Comparison of ENCODE assay signal across 13 mouse cellular contexts in the genomic region with DNA sequence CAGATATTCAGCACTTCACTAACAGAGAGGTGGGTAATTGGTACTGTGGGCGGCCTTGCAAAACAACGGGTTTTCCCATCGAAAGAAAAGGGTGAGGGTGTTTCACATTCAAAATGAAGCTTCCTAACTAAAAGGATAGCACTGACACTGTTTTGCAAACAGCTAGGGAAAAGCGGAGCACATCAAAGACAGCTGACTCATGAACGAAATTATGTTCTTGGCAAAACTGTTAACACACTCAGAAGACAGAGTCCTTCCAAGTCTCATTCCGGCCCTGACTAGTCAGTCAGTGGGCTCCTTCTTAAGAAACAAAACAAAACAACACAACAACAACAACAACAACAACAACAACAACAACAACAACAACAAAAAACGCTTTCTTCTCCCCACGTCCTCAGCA. TPM values are rescaled to one million over a fixed set of nuclear protein-coding genes. Genes with fewer than 3 reads are reported as not detected.
DNase-seq lines count a peak whose midpoint lies in the region; ATAC-seq and TF ChIP-seq lines count a peak whose summit lies in the region.
"Had no signal": no experiment of that assay in that cellular context is flagged by ENCODE, and none has a peak within 500 bp of the region (broad histone marks: within the 10 kb centered on the region; RNA-seq: fewer than 3 reads in every experiment).

No protein-coding gene starts in this region.

- peak; percentile 61; the same call in 1 of the 2 replicates for ATAC-seq in lung, postnatal 0 days
- no peak for ATAC-seq in monocyte, adult 5-6 weeks (replicated peaks; ENCODE audit: insufficient number of reproducible peaks, low FRiP score, low TSS enrichment, poor library complexity, severe bottlenecking)
- ATAC-seq: intestine, embryonic 16.5 days; liver, postnatal 0 days had no signal

- H3K4me2 ChIP-seq in lung, postnatal 0 days (replicated peaks; ENCODE audit: low read depth, low read length) = no peak overlapping the region
- H3K4me2 ChIP-seq: limb, embryonic 12.5 days had no signal

- peaks cover 4% of the 10 kb centered on the region; the same call in 1 of the 2 replicates for H3K4me1 ChIP-seq in lung, postnatal 0 days (ENCODE audit: insufficient read depth, low read depth, low read length)
- H3K4me1 ChIP-seq in lung, adult 2 months (ENCODE audit: control insufficient read depth, insufficient read depth, low read length) = no peaks in the 10 kb centered on the region

- H3K27ac ChIP-seq in lung, postnatal 0 days (ENCODE audit: low read length) = no peak overlapping the region
- H3K27ac ChIP-seq: limb, embryonic 12.5 days had no signal

- no peaks in the 10 kb centered on the region for H3K36me3 ChIP-seq in lung, postnatal 0 days (ENCODE audit: insufficient read depth, low read length)
- H3K36me3 ChIP-seq: limb, embryonic 12.5 days had no signal

- 50% methylated on average over 8 of the region's 8 CpGs for WGBS in lung, postnatal 0 days
- WGBS in lung, adult 2 months = 53% methylated on average over 8 of the region's 8 CpGs

- TF ChIP-seq EP300 in lung, postnatal 0 days (IDR thresholded peaks at IDR 0.05) = no peak

- H3K27me3 ChIP-seq in lung, postnatal 0 days (replicated peaks; ENCODE audit: insufficient read depth, low read length) = no peaks in the 10 kb centered on the region
- H3K27me3 ChIP-seq: limb, embryonic 12.5 days had no signal

- no peak for TF ChIP-seq CTCF in lung, postnatal 0 days (IDR thresholded peaks at IDR 0.05)
- no peak for TF ChIP-seq CTCF in lung, adult 2 months (IDR thresholded peaks at IDR 0.05; ENCODE audit: insufficient read depth, low read length)

- no peak overlapping the region for H3K9ac ChIP-seq in lung, postnatal 0 days (replicated peaks; ENCODE audit: low read depth)
- H3K9ac ChIP-seq: limb, embryonic 12.5 days; liver, postnatal 0 days had no signal

- TF ChIP-seq POLR2A in lung, adult 2 months (IDR thresholded peaks at IDR 0.05; ENCODE audit: borderline replicate concordance, extremely low read depth, low read depth, low read length) = no peak

- peak; percentile 49 for DNase-seq in adrenal gland, adult 2 months
- DNase-seq in adrenal gland, postnatal 25 days = no peak
- peak; percentile 42 to 55 for DNase-seq in heart, adult 9 months (ENCODE audit: low spot score in 2 of 2)
- no peak for DNase-seq in heart, postnatal 4 days
- peak; percentile 85 for DNase-seq in lung, postnatal 0 days (ENCODE audit: low spot score)
- no peak for DNase-seq in lung, adult 2 months
- DNase-seq in testis, postnatal 14 days (ENCODE audit: low spot score) = no peak
- DNase-seq: cerebellum, adult 18-20 months; liver, postnatal 0 days; right cerebral cortex, postnatal 25 days had no signal

- no peaks in the 10 kb centered on the region for H3K9me3 ChIP-seq in lung, postnatal 0 days (ENCODE audit: low read length)
- H3K9me3 ChIP-seq: limb, embryonic 12.5 days had no signal

- H3K4me3 ChIP-seq in lung, postnatal 0 days (ENCODE audit: low read depth, low read length) = no peak overlapping the region
- H3K4me3 ChIP-seq in lung, adult 2 months (replicated peaks; ENCODE audit: extremely low read depth, low read depth, low read length) = no peak overlapping the region
- H3K4me3 ChIP-seq: limb, embryonic 12.5 days had no signal

RNA-seq across cellular contexts. Expression of a gene that starts 10.1 kb away (rescaled TPM):
- total RNA-seq in adrenal gland, adult 2 months (2021) = 1 to 10 TPM; 4.7 to 7.0 TPM
- 10.0 and 11.8 TPM in 2 replicates for polyA plus RNA-seq in adrenal gland, adult 2 months (2012; rRNA removed)
- 6.7 and 7.8 TPM in 2 replicates for total RNA-seq in adrenal gland, postnatal 25 days (2021)
- total RNA-seq in heart, postnatal 4 days (2021) = 10 to 100 TPM; 13.2 to 14.6 TPM
- 5.3 and 5.5 TPM in 2 replicates for polyA plus RNA-seq in lung, postnatal 0 days (2015; fragmentation: Nextera tagmentation; extraction: Ambion mirVana)
- 4.0 and 4.3 TPM in 2 replicates for polyA plus RNA-seq in lung, adult 2 months (2012; rRNA removed)
- total RNA-seq in monocyte, adult 5-6 weeks (2017) = not detected in 3 replicates

Comparison
In these comparisons a context has a peak if more than half of its experiments do, and no peak if none do; other contexts are left out.
1. DNase-seq: peak in adrenal gland, adult 2 months (single experiment), heart, adult 9 months (2 of 2) and lung, postnatal 0 days (single experiment); none in adrenal gland, postnatal 25 days (single experiment), heart, postnatal 4 days (single experiment), lung, adult 2 months (single experiment) and testis, postnatal 14 days (single experiment).